Mouse (Mus musculus) cortical plate, adult 2 months (tissue): ENCODE data around the gene Gpr75.

Experiments
- CTCF ChIP-seq: fragments of 200-500 bp; IDR thresholded peaks from 2 replicates; pipeline ENCODE4 v1.5.1; 2011; ENCODE audit warnings: mild to moderate bottlenecking, control low read depth, low read length; ENCODE audit not compliant: insufficient read depth; ENCODE audit errors: extremely low read depth
- POLR2A ChIP-seq: fragments of 200-500 bp; IDR thresholded peaks from 2 replicates; pipeline ENCODE4 v1.6.1; 2011; ENCODE audit warnings: mild to moderate bottlenecking, low read length, control low read depth; ENCODE audit not compliant: insufficient read depth; ENCODE audit errors: extremely low read depth

DNA sequence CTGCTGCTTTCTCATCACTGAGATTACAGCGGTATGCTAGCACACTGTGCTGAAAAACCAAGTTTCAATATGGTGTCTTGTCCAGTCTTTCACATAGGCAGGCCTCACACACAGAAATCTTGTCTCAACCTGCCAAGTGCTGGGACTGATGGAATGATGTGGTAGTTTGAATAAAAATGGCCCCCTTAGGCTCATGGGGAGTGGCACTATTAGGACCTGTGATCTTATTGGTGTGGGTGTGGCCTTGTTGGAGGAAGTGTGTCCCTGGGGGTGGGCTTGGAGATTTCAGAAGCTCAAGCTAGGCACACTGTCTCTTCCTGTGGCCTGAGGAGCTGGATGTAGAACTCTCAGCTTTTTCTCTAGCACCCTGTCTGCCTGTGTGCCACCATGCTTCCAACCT lies 11.0 kb downstream of the Gpr75 start:
- no peak for TF ChIP-seq CTCF
- TF ChIP-seq POLR2A = no peak
